Mouse (Mus musculus): ENCODE results near the gene Lama4.

Lama4 gene

GRCm38 (mm10) chr10:39049581-39050294 lies 84.4 kb downstream of the Lama4 start:
- in situ Hi-C loops (cut with MseI, MboI) = loop anchor here in 1 of 2 experiments (10.0 kb wide), 1 partner anchor 175 kb away; no protein-coding TSS in a partner anchor

- in situ Hi-C loops (cut with MseI, MboI) = no loop called here
Measured at GRCm38 (mm10) chr10:39056050-39056449, 90.7 kb downstream of the Lama4 start.

DNA sequence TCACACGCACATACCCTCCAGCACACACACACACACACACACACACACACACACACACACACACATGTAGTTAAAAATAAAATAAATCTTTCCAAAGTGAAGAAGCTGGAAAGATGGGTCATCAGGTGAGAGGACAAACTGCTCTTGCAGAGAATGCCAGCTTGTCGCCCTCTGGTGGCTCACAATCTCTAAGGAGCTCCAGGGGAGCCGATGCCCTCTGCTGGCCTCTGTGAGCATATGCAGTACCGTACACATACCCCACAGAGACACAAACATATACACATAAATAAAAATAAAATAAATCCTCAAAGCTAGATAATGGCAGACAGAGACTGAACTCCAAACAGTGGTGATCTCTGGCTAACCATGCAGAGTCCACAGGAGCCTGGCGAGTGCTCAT lies 99.4 kb downstream of the Lama4 start:
- in situ Hi-C loops (cut with MseI, MboI) = no loop called here

- in situ Hi-C loops (cut with MseI, MboI) = no loop called here
Measured at GRCm38 (mm10) chr10:39065449-39065848, 100.1 kb downstream of the Lama4 start.

DNA sequence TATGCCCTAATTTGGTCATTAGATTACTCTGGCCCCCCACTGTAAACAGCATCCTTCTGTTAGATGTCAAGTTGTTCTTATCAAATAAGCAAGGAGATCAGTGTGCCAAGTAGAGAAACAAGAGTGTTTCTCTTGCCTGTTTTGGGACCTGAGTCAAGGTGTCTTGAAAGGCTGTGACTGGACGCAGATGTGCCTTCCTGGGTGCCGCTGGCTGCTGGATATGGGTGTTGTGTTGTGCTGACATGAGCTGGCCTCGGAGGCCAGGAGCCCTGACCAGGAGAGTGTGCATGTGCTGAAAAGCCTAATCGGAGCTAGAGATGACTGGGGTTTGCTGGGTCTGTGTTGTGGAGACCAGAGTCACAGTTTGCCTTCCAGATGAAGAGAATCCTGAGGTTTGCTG lies 100.7 kb downstream of the Lama4 start:
- in situ Hi-C loops (cut with MseI, MboI) = no loop called here

- in situ Hi-C loops (cut with MseI, MboI) = no loop called here
Measured at GRCm38 (mm10) chr10:39066962-39067361, 101.6 kb downstream of the Lama4 start.

DNA sequence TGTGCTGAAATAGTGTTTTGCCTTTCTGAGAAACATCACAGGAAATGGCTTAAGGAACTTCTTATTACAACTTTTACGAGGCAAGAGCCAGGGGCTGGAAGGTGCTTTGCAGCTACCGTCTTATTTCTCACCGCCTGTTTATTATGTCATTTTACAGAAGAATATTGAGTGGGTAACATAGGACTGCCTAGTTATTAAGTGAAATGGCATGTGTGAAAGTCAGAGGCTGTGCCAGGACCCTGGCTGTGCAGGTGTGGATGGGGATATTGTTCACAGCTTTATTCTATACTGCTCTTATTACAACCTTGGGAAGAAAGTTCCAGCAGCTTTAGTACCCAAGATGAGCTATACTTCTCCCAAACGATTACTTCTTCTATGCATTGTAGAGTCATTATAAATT lies 106.7 kb downstream of the Lama4 start:
- in situ Hi-C loops (cut with MseI, MboI) = no loop called here

DNA sequence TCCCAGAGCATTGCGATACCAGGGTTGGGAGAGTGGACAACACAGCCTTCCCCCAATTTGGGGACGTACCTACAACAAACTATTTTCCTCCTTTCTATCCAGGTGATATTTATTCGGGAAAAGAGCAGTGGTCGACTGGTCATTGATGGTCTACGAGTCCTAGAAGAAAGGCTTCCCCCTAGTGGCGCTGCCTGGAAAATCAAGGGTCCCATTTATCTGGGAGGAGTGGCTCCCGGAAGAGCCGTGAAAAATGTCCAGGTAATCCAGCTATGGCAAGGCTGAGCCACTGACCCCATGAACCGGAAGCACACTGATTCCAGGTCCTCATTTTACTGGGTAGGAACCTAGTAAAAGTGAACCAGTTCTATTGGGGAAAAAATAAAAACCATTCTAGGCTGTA lies 131.7 kb downstream of the Lama4 start:
- in situ Hi-C loops (cut with MseI, MboI) = no loop called here

- in situ Hi-C loops (cut with MseI, MboI) = no loop called here
Measured at GRCm38 (mm10) chr10:39098746-39099145, 133.4 kb downstream of the Lama4 start.

GRCm38 (mm10) chr10:39104803-39105449 lies 139.6 kb downstream of the Lama4 start:
- in situ Hi-C loops (cut with MseI, MboI) = no loop called here

- in situ Hi-C loops (cut with MseI, MboI) = no loop called here
Measured at GRCm38 (mm10) chr10:39106413-39106812, 141.1 kb downstream of the Lama4 start.

- in situ Hi-C loops (cut with MseI, MboI) = no loop called here
Measured at GRCm38 (mm10) chr10:39106935-39107334, 141.6 kb downstream of the Lama4 start.

DNA sequence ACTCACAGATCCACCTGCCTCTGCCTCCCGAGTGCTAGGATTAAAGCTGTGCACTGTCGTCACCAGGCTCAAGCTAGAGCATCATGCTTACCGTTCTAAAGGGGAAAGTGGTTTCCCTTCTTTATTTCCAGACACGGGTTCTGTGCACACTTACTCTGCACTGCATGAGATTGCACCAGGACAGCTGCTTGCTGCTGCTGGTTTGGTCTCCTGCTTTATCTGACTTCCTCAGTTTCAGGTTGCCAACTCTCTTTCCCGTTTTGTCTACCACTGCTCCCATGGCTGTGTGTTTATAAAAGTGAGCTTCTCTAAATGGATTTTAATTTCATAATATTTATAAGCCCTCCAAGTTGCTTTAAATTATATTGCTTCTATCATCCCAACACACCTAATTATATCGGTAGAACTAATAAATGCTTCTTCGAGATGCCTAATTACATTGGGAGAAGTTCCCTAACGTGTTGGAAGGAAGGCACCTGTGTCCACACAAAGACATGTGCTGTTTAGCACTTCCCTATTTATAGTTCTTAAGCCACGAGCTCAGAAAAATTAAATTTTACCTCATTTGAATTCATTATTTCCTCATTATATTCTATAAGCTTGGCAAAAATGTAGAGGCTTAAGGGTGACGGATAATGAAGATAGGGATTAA lies 143.6 kb downstream of the Lama4 start:
- in situ Hi-C loops (cut with MseI, MboI) = no loop called here

- in situ Hi-C loops (cut with MseI, MboI) = no loop called here
Measured at GRCm38 (mm10) chr10:39109489-39109874, 144.2 kb downstream of the Lama4 start.

DNA sequence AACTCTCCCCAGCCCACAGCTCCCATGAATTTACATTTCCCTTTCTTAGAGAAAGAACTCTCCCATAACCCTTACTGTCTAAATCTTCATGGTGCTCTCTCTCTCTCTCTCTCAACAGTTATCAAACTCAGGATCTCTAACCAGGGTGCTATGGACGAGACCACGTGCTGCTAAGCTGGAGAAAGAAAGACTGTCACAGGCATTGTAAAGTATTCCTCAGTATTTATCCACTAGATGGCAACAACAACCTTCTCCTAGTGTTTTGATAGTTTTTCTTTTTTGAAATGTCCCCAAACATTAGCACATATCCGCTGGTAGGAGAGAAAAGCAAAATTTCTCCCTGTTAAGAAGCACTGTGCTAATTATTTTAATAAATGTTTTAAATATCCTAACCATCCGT lies 156.1 kb downstream of the Lama4 start:
- in situ Hi-C loops (cut with MseI, MboI) = no loop called here

DNA sequence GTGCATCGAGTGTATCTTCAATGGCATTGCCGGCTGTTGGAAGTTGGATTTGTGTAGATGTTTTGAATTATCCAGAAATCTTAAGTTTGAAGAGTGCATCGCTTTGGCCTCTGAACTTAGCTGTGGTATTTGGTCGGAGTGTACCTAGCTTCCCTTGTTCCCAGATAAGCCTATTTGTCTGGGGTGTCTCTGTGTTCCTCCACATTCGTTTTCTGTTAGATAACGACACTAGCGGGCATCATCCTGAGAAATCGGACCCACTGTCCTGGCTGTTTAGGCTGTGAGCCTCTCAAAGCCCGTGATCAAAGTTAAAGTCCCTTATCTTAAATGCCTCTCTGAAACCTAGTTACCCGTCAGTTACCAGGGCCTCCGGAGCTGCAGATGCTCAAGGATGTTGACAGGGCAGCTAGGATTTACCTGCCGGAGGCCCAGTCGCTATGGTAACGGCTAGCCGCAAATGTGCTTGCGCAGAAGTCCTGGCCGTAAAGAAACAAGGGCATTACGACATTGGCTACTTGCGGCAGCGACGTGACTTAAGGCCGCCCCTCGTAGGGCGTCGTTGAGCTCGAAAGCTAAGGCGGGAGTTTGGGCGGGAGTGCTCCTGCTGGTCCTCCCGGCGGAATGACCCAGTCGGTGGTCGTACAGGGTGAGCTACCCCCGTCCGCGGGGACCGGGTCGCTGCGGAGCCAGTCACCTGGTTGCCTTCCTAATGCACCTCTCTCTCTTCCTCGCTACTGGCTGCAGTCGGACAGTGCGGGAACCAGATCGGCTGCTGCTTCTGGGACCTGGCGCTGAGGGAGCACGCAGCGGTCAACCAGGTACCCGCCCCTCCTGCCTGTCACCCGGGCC lies 168.4 kb downstream of the Lama4 start, which contains the start of the genes Fam229b and Tube1:
Fam229b (minus strand) TSS at position 453 of the 849 bp plus-strand sequence.
Tube1 (plus strand) TSS at position 515 of the 849 bp plus-strand sequence.
- in situ Hi-C loops (cut with MseI, MboI) = no loop called here

GRCm38 (mm10) chr10:39137766-39138165 lies 172.5 kb downstream of the Lama4 start:
- in situ Hi-C loops (cut with MseI, MboI) = no loop called here

GRCm38 (mm10) chr10:39138761-39139160 lies 173.4 kb downstream of the Lama4 start:
- in situ Hi-C loops (cut with MseI, MboI) = no loop called here

DNA sequence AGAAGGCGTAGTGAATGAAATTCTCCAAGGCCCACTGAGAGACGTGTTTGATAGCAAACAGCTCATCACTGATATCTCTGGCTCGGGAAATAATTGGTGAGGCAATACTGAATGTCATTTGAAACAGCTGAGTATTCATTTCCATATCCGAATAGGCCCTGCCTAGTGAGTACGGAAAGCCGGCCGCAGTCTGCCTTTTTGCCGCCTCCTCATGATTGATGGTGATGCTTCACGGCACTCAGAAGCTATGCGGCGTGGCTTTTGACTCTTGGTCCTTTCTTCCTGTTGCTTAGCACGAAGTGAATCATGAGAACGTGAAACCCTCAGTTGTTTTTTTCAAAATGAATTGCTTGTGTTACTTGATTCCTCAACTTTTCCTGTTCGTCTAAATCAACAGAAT lies 175.5 kb downstream of the Lama4 start:
- in situ Hi-C loops (cut with MseI, MboI) = no loop called here

DNA sequence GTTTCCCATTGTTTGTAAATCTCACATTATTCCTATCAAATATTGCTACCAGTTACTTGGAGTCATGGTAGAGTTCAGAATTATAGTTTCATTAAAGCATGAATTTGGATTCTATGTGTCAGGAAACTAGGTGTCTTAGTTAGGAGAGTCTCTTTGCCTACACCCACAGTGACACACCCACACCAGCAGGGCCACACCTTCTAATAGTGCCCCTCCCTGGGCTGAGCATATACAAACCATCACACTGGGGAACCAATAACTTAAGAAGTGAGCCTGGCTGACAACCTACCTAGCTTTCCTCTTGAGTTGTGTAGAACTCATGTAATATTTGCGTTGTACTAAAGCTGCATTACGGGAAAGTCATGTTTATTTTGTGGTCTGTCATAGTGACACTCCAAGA lies 176.1 kb downstream of the Lama4 start:
- in situ Hi-C loops (cut with MseI, MboI) = no loop called here

DNA sequence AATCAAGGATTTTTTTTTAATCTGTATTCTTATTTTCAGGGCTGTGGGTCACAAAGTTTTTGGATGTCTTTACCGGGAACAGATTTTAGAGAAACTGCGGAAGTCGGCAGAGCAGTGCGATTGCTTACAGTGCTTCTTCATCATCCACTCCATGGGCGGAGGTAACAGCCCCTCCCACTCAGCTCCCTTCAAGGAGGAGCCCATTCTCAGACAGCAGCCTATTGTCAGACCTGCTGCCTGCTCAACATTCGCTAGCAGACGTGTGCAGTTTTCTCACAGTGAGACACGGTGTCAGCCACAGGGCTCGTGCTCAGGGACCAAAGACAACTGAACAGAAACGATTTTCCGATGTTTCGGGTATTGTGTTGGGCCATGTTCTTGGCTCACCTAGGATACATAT lies 176.9 kb downstream of the Lama4 start:
- in situ Hi-C loops (cut with MseI, MboI) = no loop called here

GRCm38 (mm10) chr10:39156719-39157118 lies 191.4 kb downstream of the Lama4 start:
- in situ Hi-C loops (cut with MseI, MboI) = no loop called here
